Mouse (Mus musculus) E14TG2a.4 (cell line): ENCODE measurements around the gene Slc8a1.

Experiments
- H3K27me3 ChIP-seq: 2 replicates; pipeline ENCODE4 v1.6.1; 2014; ENCODE audit warnings: low read length, control low read depth; ENCODE audit not compliant: insufficient read depth
- H3K36me3 ChIP-seq: 2 replicates; pipeline ENCODE4 v1.6.1; 2014; ENCODE audit warnings: low read length, control low read depth; ENCODE audit not compliant: insufficient read depth
- H3K4me1 ChIP-seq: replicated peaks from 2 replicates; pipeline ENCODE4 v1.6.1; 2014; ENCODE audit warnings: low read depth, low read length, control low read depth
- H3K4me3 ChIP-seq: replicated peaks from 2 replicates; pipeline ENCODE4 v1.5.1; 2014; ENCODE audit warnings: mild to moderate bottlenecking, low read length
- H3K9me3 ChIP-seq: 2 replicates; pipeline ENCODE4 v1.6.1; 2014; ENCODE audit warnings: low read length, control low read depth
- CTCF ChIP-seq: conservative IDR thresholded peaks from 2 replicates; pipeline ENCODE4 v1.5.1; 2014; ENCODE audit warnings: low read length
- NANOG ChIP-seq: IDR thresholded peaks from 2 replicates; pipeline ENCODE4 v1.6.1; 2014; ENCODE audit warnings: borderline replicate concordance, low read length, mixed read lengths
- POU5F1 ChIP-seq: IDR thresholded peaks from 2 replicates; pipeline ENCODE4 v1.6.1; 2014; ENCODE audit warnings: low read length, borderline replicate concordance

Slc8a1 gene

DNA sequence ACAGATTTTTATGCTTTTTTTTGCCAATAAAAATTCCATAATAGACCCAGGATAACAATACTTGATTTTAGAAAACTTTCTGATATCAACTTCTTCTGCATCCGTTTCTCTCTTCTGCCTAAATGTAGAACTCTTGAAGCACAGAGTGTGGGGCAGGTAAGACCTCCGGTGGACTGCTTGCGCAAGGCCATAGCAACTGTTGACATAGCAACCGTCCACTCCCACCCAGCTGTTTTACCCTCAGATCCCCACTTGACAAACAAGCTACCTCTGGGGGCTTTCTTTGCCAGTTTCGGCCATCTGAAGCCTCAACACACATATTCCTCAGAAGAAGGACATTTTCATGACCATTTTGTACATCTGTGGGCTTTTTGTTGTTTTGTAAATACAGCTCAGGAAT, 337.8 kb downstream of the Slc8a1 start:
- no peaks in the 10 kb centered on the region for H3K36me3 ChIP-seq
- TF ChIP-seq CTCF = no peak
- TF ChIP-seq NANOG = no peak
- no peak for TF ChIP-seq POU5F1
- H3K9me3 ChIP-seq = no peaks in the 10 kb centered on the region
- no peaks in the 10 kb centered on the region for H3K27me3 ChIP-seq
- no peaks in the 10 kb centered on the region for H3K4me1 ChIP-seq
- no peak overlapping the region for H3K4me3 ChIP-seq

DNA sequence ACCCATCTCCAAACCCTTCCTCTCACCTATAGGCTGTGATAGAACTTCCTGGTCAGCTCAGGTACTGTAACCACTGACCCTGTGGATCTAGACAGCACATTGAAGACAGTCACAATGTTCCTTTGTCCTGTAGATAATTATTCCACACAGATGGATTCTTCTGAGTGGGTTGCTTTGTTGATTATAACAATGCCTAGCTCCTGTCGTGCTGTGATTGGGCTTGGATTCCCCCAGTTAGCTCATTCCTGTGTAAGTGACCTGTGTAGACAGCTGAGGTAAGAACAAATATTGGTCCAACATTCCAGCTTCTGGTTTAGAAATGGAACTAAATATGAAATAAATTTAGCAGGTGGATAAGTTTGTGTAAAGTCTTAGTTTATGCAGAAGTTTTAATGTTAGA, 340.7 kb downstream of the Slc8a1 start:
- TF ChIP-seq POU5F1 = no peak
- H3K4me3 ChIP-seq = no peak overlapping the region
- no peaks in the 10 kb centered on the region for H3K36me3 ChIP-seq
- no peaks in the 10 kb centered on the region for H3K4me1 ChIP-seq
- no peaks in the 10 kb centered on the region for H3K9me3 ChIP-seq
- H3K27me3 ChIP-seq = no peaks in the 10 kb centered on the region

- TF ChIP-seq CTCF = no peak
- no peak for TF ChIP-seq NANOG
- TF ChIP-seq POU5F1 = no peak
- Histone ChIP-seq H3K9me3 (no peaks in the 10 kb centered on the region), H3K4me3 (no peak overlapping the region), H3K36me3 (no peaks in the 10 kb centered on the region), H3K4me1 (no peaks in the 10 kb centered on the region), H3K27me3 (no peaks in the 10 kb centered on the region)
Measured at GRCm38 (mm10) chr17:81394124-81394523, 344.1 kb downstream of the Slc8a1 start.

GRCm38 (mm10) chr17:81393040-81393439, 345.1 kb downstream of the Slc8a1 start:
- no peaks in the 10 kb centered on the region for H3K4me1 ChIP-seq
- peaks cover 3% of the 10 kb centered on the region; the same call in 1 of the 2 replicates for H3K9me3 ChIP-seq
- no peaks in the 10 kb centered on the region for H3K27me3 ChIP-seq

GRCm38 (mm10) chr17:81391478-81391877, 346.7 kb downstream of the Slc8a1 start:
- Histone ChIP-seq H3K9me3 (peaks cover 11% of the 10 kb centered on the region; the same call in 1 of the 2 replicates), H3K4me1 (no peaks in the 10 kb centered on the region)

More at GRCm38 (mm10) chr17:81393040-81393439, 345.1 kb downstream of the Slc8a1 start:
- TF ChIP-seq NANOG = no peak
- Histone ChIP-seq H3K36me3 (no peaks in the 10 kb centered on the region), H3K4me3 (no peak overlapping the region)

DNA sequence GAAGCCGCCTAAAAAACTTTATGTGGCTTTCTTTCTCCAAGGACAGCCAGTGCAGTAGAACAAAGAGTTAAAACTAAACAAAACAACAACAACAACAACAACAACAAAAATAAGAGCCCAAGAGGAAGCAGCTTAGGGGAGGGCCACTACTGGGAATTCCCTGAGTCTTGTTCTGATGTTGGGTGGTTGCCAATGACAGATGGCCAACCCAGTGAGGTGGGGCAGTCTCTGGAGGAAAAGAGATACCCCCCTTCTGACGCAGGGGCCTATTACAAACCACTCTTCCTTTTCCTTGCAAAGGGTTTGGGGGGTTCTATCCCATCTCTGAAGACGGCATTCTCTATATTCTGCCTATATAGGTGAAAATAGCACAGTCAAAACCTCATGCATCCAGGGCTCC, 347.4 kb downstream of the Slc8a1 start:
- Histone ChIP-seq H3K9me3 (peaks cover 11% of the 10 kb centered on the region; the same call in 1 of the 2 replicates), H3K4me3 (no peak overlapping the region), H3K36me3 (no peaks in the 10 kb centered on the region), H3K4me1 (no peaks in the 10 kb centered on the region), H3K27me3 (no peaks in the 10 kb centered on the region)
- no peak for TF ChIP-seq POU5F1
- no peak for TF ChIP-seq NANOG
- no peak for TF ChIP-seq CTCF

More at GRCm38 (mm10) chr17:81391478-81391877, 346.7 kb downstream of the Slc8a1 start:
- Histone ChIP-seq H3K36me3 (no peaks in the 10 kb centered on the region), H3K4me3 (no peak overlapping the region), H3K27me3 (no peaks in the 10 kb centered on the region)
- TF ChIP-seq NANOG (no peak), POU5F1 (no peak), CTCF (no peak)

DNA sequence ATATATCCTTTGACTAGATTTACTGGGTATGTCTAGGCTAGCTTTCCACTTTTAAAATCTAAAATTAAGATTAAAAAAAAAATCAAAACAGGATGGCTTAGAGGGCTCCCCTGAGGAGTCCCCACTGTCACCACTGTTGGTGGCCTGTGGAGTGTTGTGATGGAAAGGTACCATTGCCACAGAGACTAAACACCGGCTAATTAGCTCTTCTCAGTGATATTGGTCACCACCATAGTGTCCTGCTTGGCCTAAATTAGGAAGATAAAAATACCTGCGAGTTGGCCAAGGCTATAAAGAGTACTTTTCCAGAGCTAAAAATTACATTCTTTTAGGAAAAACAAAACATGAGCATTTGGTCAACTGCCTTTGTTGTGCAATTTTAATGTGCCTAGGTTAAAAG, 352.1 kb downstream of the Slc8a1 start:
- Histone ChIP-seq H3K36me3 (no peaks in the 10 kb centered on the region), H3K4me1 (no peaks in the 10 kb centered on the region), H3K4me3 (no peak overlapping the region), H3K27me3 (no peaks in the 10 kb centered on the region), H3K9me3 (peaks cover 11% of the 10 kb centered on the region; the same call in 1 of the 2 replicates)
- TF ChIP-seq POU5F1 (no peak), NANOG (no peak), CTCF (no peak)

DNA sequence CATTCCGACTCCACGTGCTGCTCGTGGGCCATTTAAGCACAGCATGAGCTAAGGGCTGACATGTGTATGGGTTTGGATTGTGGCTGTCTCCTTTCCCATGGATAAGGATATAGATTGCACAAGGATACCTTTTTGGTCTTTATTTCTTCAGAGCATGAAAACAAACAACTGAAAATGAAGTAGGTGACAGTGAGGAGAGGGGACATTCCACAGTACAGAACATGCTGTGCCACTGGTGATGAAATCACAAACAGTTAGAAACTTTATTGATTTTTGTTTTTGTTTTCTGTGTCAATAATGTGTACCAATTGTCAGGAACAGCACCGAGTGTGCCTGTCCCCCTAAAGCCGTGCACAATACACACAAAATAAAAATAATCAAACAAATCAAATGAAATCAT, 352.7 kb downstream of the Slc8a1 start:
- H3K27me3 ChIP-seq = no peaks in the 10 kb centered on the region
- no peak overlapping the region for H3K4me3 ChIP-seq
- H3K36me3 ChIP-seq = no peaks in the 10 kb centered on the region
- H3K4me1 ChIP-seq = no peaks in the 10 kb centered on the region
- H3K9me3 ChIP-seq = peaks cover 11% of the 10 kb centered on the region; the same call in 1 of the 2 replicates
- TF ChIP-seq POU5F1 (no peak), NANOG (no peak), CTCF (no peak)

GRCm38 (mm10) chr17:81383461-81383860, 354.7 kb downstream of the Slc8a1 start:
- no peaks in the 10 kb centered on the region for H3K36me3 ChIP-seq
- H3K4me1 ChIP-seq = no peaks in the 10 kb centered on the region
- H3K9me3 ChIP-seq = peaks cover 11% of the 10 kb centered on the region; the same call in 1 of the 2 replicates
- H3K27me3 ChIP-seq = no peaks in the 10 kb centered on the region
- TF ChIP-seq CTCF = no peak
- TF ChIP-seq NANOG = no peak
- no peak overlapping the region for H3K4me3 ChIP-seq
